Mouse (Mus musculus) testis, postnatal 14 days (tissue): ENCODE results near the gene Chrm2.

ENCODE experiments used
- DNase-seq: peaks from one replicate; pipeline ENCODE4 v3.0.0; 2021; ENCODE audit warnings: low spot score

The Chrm2 gene

DNA sequence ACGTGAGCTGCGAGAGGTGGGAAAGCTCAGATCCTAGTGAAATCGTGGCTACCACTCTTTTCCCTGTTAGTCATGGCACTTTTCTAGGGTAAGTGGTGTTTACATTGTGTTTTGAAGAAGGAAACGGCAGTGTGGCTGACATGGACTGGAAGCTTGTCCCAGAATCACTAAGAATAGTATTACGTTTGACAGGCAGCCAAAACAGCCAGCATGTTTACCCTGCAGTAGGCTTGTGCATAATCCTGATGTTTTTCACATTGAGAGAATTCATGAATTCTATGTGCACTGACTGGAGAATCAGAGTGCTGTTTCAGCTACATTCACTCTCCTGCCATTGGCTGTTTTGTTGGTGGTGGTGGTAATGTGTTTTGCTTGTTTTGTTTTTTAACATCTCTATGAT is 129.4 kb downstream of the Chrm2 start:
- no peak for DNase-seq

- no peak for DNase-seq
Measured at GRCm38 (mm10) chr6:36523599-36523998, 135.7 kb downstream of the Chrm2 start.

DNA sequence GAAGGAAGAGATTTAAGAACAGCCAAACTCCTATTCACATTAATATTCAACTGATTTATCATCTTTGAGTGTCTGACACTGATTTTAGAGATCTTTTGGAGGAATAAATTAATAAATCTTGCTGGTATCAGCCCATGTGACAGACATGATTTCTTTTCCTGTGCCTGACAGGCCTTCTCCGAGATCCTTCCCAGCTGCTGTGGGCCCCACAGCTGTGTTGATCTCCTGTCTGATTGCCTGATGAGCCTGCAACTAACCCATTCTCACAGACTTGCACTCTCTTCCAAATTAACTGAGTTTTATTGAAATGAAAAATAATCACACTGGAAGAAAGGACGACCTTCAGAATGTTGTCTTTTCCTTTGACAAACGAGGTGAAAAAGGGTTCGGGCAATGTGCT is 140.6 kb downstream of the Chrm2 start:
- no peak for DNase-seq

DNA sequence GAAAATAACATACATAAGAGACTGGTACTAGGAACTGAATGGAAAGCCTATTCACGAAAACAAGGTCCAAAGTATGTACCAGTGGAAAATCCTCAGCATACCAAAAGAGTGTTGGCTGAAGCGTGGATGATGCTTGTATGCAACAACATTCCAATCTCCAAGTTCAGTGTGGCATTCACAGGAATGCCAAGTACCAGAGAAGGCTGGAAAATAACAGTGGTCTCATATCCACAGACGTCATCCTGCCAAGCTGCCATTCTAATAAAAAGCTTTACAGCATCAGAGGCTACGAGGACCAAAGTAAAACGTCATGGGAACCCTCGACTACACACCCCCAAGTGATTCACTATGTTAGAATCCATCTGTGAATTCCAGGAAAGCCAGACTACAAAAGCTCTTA is 153.4 kb downstream of the Chrm2 start:
- DNase-seq = no peak

DNA sequence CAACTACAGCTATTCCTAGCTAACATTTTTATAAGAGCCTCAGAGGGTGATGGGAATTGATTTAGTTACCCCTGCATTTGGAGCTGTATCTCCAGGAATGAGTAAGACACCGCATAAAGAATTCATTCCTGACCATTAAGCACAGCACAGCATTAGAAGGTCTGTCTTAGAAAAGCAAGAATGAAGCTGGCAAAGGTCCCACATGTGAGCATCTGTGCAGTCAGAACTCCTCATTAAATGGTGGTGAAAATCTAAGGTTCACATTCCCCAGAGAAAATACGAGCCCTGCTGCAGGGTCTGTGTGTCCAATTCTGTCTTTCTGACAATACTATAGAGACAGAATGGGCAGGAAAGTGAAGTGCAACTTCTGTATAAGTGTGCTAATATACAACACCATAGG is 179.0 kb downstream of the Chrm2 start:
- no peak for DNase-seq
